Mouse (Mus musculus) liver, embryonic 11.5 days (tissue): ENCODE data around the gene Pcp4. TPM values are rescaled to one million over a fixed set of nuclear protein-coding genes. Genes with fewer than 3 reads are reported as not detected.

Source experiments
- ATAC-seq: fragments of 200-750 bp; cut with Nextera tagmentation; replicated peaks from 2 replicates; pipeline ENCODE4 v1.8.0; 2017; ENCODE audit warnings: moderate number of reproducible peaks, mild to moderate bottlenecking, moderate TSS enrichment, moderate library complexity; ENCODE audit not compliant: low FRiP score
- DNase-seq: peaks from one replicate; pipeline ENCODE4 v3.0.0-alpha.2; 2017; ENCODE audit warnings: low spot score
- H3K27ac ChIP-seq: fragments of 300-500 bp; sonication (generic); 2 replicates; pipeline ENCODE4 v1.5.1; 2014; ENCODE audit warnings: mild to moderate bottlenecking, low read depth, low read length, control low read depth
- H3K27me3 ChIP-seq: fragments of 300-500 bp; sonication (generic); replicated peaks from 2 replicates; pipeline ENCODE4 v1.6.1; 2014; ENCODE audit warnings: low read length, mixed read lengths; ENCODE audit not compliant: control insufficient read depth, insufficient read depth
- H3K36me3 ChIP-seq: fragments of 300-500 bp; sonication (generic); 2 replicates; pipeline ENCODE4 v1.6.1; 2014; ENCODE audit warnings: mild to moderate bottlenecking, low read length, moderate library complexity, mixed read lengths; ENCODE audit not compliant: control insufficient read depth, insufficient read depth
- H3K4me1 ChIP-seq: fragments of 300-500 bp; sonication (generic); replicated peaks from 2 replicates; pipeline ENCODE4 v1.6.1; 2014; ENCODE audit warnings: low read length, mixed read lengths; ENCODE audit not compliant: control insufficient read depth, insufficient read depth
- H3K4me2 ChIP-seq: fragments of 300-500 bp; sonication (generic); 2 replicates; pipeline ENCODE4 v1.6.1; 2014; ENCODE audit warnings: mild to moderate bottlenecking, control low read depth, moderate library complexity
- H3K4me3 ChIP-seq: fragments of 300-500 bp; sonication (generic); 2 replicates; pipeline ENCODE4 v1.5.1; 2014; ENCODE audit warnings: low read depth, low read length, control low read depth
- H3K9ac ChIP-seq: fragments of 300-500 bp; sonication (generic); 2 replicates; pipeline ENCODE4 v1.6.1; 2014; ENCODE audit warnings: low read depth, low read length, control low read depth
- H3K9me3 ChIP-seq: fragments of 300-500 bp; sonication (generic); 2 replicates; pipeline ENCODE4 v1.6.1; 2016; ENCODE audit warnings: low read length, inconsistent platforms, mixed read lengths; ENCODE audit not compliant: control insufficient read depth
- WGBS: fragments of 180-500 bp; shearing (Covaris S2); extraction: QIAGEN DNeasy Blood & Tissue Kit; methylation state at CpG from one replicate; pipeline ENCODE4 v1.1.7; 2014; 5-methylcytosine and 5-hydroxymethylcytosine counted together
- polyA plus RNA-seq: library from polyadenylated mRNA; unstranded; fragments of >200 nt; fragmentation: Nextera tagmentation; extraction: Ambion mirVana; gene quantifications from 2 replicates; pipeline ENCODE4 v1.2.1, GENCODE M21; 2014

Pcp4 gene
- polyA plus RNA-seq, 1 experiment from 2014 or later: 1.2 TPM

GRCm38 (mm10) chr16:96559796-96560195, 92.4 kb downstream of the Pcp4 start:
- DNase-seq: no peak
- ATAC-seq: no peak
- Histone ChIP-seq H3K9me3 (no peaks in the 10 kb centered on the region), H3K4me2 (no peak overlapping the region), H3K27me3 (no peaks in the 10 kb centered on the region), H3K9ac (no peak overlapping the region), H3K36me3 (no peaks in the 10 kb centered on the region), H3K4me3 (no peak overlapping the region), H3K27ac (no peak overlapping the region), H3K4me1 (no peaks in the 10 kb centered on the region)

GRCm38 (mm10) chr16:96563350-96564257, 96.2 kb downstream of the Pcp4 start:
- Histone ChIP-seq H3K36me3 (no peaks in the 10 kb centered on the region), H3K9me3 (no peaks in the 10 kb centered on the region), H3K27ac (no peak overlapping the region), H3K4me3 (no peak overlapping the region), H3K27me3 (no peaks in the 10 kb centered on the region), H3K4me2 (no peak overlapping the region), H3K4me1 (no peaks in the 10 kb centered on the region), H3K9ac (no peak overlapping the region)
- WGBS: 76% methylated on average over 8 of the region's 8 CpGs
- DNase-seq (peak; percentile 24), ATAC-seq (no peak)

- Histone ChIP-seq H3K9ac (no peak overlapping the region), H3K27me3 (no peaks in the 10 kb centered on the region), H3K27ac (no peak overlapping the region), H3K4me3 (no peak overlapping the region), H3K9me3 (no peaks in the 10 kb centered on the region), H3K4me1 (no peaks in the 10 kb centered on the region), H3K4me2 (no peak overlapping the region), H3K36me3 (no peaks in the 10 kb centered on the region)
- ATAC-seq: no peak
- WGBS: 62% methylated on average over 3 of the region's 3 CpGs
- no peak for DNase-seq
These were observed 100.0 kb downstream of the Pcp4 start for GRCm38 (mm10) chr16:96567428-96567827.

Other genes with a start within 250 kb of the Pcp4 start
- 0.11 and 0.23 TPM in 2 replicates for gene B3galt5, start 231.8 kb upstream of the Pcp4 start, polyA plus RNA-seq
- gene Itgb2l, start 24.0 kb upstream of the Pcp4 start, polyA plus RNA-seq: 0.30 and 1.0 TPM in 2 replicates